Mouse (Mus musculus) cerebral cortex, adult 2 months (tissue): ENCODE data around the gene Dupd1.

Source experiments
- WGBS: fragments of 180-500 bp; shearing (Covaris S2); methylation state at CpG from one replicate; pipeline ENCODE4 v1.1.7; 2018; 5-methylcytosine and 5-hydroxymethylcytosine counted together

Dupd1 gene

GRCm38 (mm10) chr14:21722021-21722698 is 7.8 kb upstream of the Dupd1 start:
- 82% methylated on average over 8 of the region's 8 CpGs for WGBS

GRCm38 (mm10) chr14:21720430-21721205 is 6.2 kb upstream of the Dupd1 start:
- 93% methylated on average over 4 of the region's 4 CpGs for WGBS

- WGBS, result 73% methylated on average over 17 of the region's 17 CpGs
Observed at GRCm38 (mm10) chr14:21719646-21720383, 5.4 kb upstream of the Dupd1 start.

- 78% methylated on average over 2 of the region's 2 CpGs for WGBS
Observed at GRCm38 (mm10) chr14:21711231-21711630, 3.1 kb downstream of the Dupd1 start.

GRCm38 (mm10) chr14:21709545-21709944 is 4.8 kb downstream of the Dupd1 start:
- WGBS, result 91% methylated on average over 2 of the region's 2 CpGs

GRCm38 (mm10) chr14:21706759-21707571 is 7.4 kb downstream of the Dupd1 start:
- WGBS, result 31% methylated on average over 12 of the region's 12 CpGs

- 73% methylated on average over 2 of the region's 2 CpGs for WGBS
Observed at GRCm38 (mm10) chr14:21705462-21705861, 8.9 kb downstream of the Dupd1 start.

- WGBS, result 34% methylated on average over 5 of the region's 5 CpGs
Observed at GRCm38 (mm10) chr14:21703255-21703654, 11.1 kb downstream of the Dupd1 start.

GRCm38 (mm10) chr14:21702691-21703090 is 11.7 kb downstream of the Dupd1 start:
- WGBS, result 95% methylated on average over 8 of the region's 8 CpGs

GRCm38 (mm10) chr14:21696186-21696830 is 18.1 kb downstream of the Dupd1 start:
- 95% methylated on average over 7 of the region's 7 CpGs for WGBS

- WGBS, result 69% methylated on average over 6 of the region's 6 CpGs
Observed at GRCm38 (mm10) chr14:21695020-21695419, 19.4 kb downstream of the Dupd1 start.

GRCm38 (mm10) chr14:21691070-21691469 is 23.3 kb downstream of the Dupd1 start:
- WGBS, result 66% methylated on average over 3 of the region's 3 CpGs

GRCm38 (mm10) chr14:21686376-21687279 is 27.7 kb downstream of the Dupd1 start:
- WGBS, result 31% methylated on average over 49 of the region's 49 CpGs

- 74% methylated on average over 10 of the region's 10 CpGs for WGBS
Observed at GRCm38 (mm10) chr14:21685411-21686146, 28.8 kb downstream of the Dupd1 start.

GRCm38 (mm10) chr14:21683834-21684233 is 30.5 kb downstream of the Dupd1 start:
- 90% methylated on average over 4 of the region's 4 CpGs for WGBS

GRCm38 (mm10) chr14:21682681-21683129 is 31.7 kb downstream of the Dupd1 start:
- 26% methylated on average over 9 of the region's 9 CpGs for WGBS

- WGBS, result 51% methylated on average over 8 of the region's 8 CpGs
Observed at GRCm38 (mm10) chr14:21679631-21680201, 34.7 kb downstream of the Dupd1 start.

- 51% methylated on average over 7 of the region's 7 CpGs for WGBS
Observed at GRCm38 (mm10) chr14:21678509-21679285, 35.7 kb downstream of the Dupd1 start.
